Mouse (Mus musculus): ENCODE measurements around the gene Slc9a9.

Slc9a9 gene

DNA sequence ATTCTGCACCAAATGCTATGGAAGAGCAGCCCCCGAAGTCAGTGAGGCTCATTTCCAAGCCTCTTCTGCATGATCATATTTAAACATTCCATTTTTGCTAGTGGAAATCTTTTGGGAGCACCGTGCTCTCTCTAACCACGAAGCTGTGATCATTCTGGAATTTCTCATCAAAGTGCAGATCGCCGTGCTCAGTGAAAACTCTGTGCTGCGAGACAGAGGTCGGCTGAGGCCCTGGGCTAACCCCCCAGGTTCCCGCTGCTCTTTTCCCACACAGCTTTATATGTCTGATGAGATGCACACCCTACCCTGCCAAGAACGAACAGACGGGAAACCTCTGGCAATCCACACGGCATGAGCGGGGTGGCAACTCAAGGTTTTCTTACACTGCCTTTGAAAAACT lies 406.1 kb downstream of the Slc9a9 start:
- in situ Hi-C loops (cut with MboI), result no loop called here

- in situ Hi-C loops (cut with MboI), result no loop called here
These were observed 408.2 kb downstream of the Slc9a9 start for GRCm38 (mm10) chr9:95077938-95078337.

DNA sequence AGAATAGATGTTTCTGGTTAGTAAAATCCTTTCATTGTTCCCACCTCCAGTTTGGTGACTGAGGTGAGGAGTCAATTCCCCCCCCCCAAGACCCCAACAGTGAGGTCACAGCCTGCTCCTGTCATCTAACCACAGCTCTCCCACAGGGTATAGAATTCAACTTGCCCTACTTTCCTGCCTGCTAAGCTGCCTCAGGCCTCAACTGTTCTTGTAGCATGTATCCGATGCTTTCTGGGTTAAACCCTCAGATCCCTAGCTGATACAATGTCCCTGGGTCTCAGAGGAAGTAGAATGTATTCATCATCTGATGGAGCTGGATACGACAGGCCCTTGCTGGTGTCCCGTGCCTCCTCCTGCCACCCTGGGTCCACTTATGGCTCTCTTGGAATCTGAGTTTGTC lies 408.9 kb downstream of the Slc9a9 start:
- in situ Hi-C loops (cut with MboI), result no loop called here

- in situ Hi-C loops (cut with MboI), result no loop called here
These were observed 410.2 kb downstream of the Slc9a9 start for GRCm38 (mm10) chr9:95079951-95080350.

DNA sequence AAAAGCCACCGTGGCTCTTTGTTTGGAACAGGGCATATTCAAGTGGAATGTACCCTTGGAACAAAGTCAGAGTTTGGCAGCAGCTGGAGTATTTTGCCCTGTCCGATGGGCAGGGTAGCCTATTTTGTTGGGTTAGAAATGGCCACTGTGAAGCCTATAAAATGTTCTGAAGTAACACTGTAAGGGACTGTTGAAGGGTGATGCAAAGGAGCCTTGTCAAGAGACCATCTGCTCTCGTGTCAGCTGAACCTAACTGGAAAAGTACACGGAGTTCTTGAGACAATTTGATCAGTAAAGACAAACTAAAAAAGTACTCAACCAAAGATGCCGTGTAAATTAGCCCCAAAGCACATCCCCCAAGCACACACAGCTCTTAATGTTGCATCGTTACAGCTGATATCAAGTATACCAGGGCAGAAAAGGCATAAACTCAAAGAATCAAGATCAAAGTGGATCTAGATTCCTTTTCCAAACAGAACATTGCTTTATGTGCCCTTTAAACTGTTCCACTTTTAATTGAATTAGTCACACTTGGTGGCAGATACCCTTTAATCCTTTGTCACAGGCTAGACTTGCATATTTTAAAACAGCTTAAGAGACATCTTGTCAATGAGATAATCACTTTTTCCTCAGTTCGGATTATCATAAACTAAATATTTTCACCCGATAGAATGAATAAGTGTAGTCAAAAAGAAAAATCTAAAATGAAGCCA lies 416.6 kb downstream of the Slc9a9 start:
- in situ Hi-C loops (cut with MboI), result no loop called here

DNA sequence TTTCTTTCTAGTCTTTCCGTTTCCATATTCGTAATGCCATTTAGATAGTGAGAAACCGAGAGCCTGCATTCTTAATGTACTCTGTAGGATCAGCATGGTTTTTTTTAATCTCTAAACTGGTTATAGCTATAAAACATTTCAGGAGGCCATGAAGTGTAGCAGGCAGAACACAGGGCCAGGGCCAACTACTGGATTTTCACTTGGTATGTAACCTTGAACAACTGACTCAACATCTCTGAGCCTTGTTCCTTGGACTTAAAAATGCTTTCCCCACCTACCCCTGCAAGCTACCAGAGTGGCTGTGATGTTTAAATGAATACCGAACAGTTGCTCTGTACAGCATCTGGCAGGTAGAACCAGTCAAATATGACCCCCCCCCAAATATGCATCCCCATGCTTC lies 418.5 kb downstream of the Slc9a9 start:
- in situ Hi-C loops (cut with MboI), result no loop called here

DNA sequence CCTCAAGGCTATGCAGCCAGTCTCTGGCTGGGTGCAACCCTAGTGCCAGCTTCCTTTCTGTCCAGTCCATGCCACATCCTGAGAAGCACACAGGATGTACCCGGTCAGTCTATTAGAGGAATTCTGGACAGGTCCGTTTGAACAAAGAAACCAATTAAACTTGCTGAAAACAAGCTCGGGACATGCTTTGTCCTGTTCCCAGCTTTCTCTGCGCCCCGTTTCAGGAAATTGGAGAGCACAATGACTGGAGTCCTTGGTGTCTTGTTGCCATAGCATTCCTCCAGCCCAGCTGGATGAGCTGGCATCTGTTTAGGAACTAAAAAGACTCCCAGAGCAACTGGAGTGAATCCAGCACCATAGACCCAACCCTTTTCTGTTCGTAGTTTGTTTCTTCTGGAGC lies 419.3 kb downstream of the Slc9a9 start:
- in situ Hi-C loops (cut with MboI), result no loop called here

DNA sequence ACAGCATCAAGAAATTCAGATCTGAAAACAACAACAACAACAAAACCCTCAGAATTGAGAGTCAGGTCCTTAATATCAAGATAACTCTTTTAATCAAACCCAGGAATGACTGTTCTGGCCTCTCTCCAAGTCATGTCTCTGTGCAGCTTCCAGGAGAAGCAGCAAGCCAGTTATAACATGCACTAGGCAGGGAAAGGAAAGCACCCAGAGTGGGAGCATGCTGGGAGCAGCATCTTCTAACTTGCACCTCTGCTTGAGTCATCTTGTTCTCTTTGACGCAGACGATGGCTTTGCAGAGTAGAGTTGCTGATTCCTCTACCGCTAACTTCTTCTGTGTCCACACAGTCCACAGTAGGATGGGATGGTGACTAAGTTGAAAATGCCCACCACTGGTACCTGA lies 426.8 kb downstream of the Slc9a9 start:
- in situ Hi-C loops (cut with MboI), result no loop called here

DNA sequence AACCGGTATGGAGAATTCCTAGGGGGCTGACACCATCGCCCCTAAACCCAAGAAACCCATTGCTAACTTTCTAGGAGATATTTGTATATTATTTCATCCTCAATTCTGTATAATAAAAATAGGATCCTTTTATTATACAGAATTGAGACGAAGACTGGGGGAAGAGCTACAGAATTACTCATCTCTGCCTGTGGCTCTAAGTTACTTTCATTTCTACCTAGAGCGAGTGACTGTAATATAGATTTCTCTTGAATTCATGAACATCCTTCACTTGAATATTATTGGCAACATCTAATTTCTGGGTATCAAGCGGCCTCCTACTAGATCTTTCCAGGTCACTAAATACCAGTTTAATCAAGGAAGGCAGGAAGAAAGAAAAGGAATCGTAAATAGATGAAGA lies 436.1 kb downstream of the Slc9a9 start:
- in situ Hi-C loops (cut with MboI), result no loop called here

DNA sequence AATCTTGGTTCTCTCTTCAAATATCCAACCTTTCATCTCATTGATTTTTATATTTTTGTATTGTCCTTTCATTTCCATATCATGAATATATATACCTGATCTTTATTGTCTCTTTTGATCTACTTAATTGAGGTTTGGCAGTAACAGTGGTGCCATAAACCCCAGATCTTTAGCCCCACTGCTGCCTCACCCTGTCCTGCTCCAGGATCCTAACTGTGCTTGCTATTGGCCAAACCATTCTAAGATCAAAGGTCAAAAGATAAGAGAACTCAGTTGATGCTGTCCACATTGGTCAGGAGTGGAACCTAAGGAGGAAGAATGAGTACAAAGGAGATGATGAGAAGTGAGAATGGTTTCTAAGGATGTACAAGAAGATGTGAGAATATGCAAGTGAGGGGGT lies 440.1 kb downstream of the Slc9a9 start:
- in situ Hi-C loops (cut with MboI), result no loop called here

- in situ Hi-C loops (cut with MboI), result no loop called here
These were observed 441.1 kb downstream of the Slc9a9 start for GRCm38 (mm10) chr9:95110768-95111167.

DNA sequence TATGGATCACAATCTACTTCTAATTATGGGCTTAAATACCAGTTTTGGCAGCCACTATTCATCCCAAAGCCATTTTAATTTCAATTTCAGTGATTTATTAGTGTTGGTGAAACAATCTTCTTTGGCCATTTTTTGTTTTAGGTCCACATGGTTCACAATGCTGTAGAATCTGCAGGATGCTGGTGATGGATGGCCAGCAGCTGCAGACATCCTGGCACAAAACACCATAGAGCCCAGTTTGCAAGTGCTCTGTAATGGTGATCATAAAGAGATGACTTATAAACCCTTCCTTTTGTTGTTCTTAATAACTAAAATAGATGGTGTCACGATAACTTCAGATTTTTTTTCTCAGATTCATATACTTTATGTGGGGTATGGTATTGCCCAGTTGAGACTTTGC lies 442.0 kb downstream of the Slc9a9 start:
- in situ Hi-C loops (cut with MboI), result no loop called here

- in situ Hi-C loops (cut with MboI), result no loop called here
These were observed 443.7 kb downstream of the Slc9a9 start for GRCm38 (mm10) chr9:95113157-95114135.

DNA sequence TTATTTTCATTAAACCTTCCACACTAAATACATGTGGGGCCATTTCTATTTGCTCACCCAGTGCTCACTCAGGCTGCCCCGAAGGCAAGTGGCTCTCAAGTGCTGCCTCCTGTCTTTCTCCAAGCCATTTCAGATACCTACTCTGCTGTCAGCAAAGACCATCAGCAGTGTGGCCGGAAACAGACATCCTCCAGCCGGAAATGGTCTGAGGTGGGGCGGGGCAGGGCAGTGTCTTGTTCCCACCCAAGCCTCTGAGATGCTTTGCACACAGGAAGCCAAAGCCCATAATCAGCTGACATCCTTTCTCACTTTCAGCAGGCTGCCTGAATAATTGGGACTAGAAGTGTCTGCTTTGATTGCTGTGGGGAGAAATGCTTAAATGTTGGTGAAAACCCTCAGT lies 450.4 kb downstream of the Slc9a9 start:
- in situ Hi-C loops (cut with MboI), result no loop called here

DNA sequence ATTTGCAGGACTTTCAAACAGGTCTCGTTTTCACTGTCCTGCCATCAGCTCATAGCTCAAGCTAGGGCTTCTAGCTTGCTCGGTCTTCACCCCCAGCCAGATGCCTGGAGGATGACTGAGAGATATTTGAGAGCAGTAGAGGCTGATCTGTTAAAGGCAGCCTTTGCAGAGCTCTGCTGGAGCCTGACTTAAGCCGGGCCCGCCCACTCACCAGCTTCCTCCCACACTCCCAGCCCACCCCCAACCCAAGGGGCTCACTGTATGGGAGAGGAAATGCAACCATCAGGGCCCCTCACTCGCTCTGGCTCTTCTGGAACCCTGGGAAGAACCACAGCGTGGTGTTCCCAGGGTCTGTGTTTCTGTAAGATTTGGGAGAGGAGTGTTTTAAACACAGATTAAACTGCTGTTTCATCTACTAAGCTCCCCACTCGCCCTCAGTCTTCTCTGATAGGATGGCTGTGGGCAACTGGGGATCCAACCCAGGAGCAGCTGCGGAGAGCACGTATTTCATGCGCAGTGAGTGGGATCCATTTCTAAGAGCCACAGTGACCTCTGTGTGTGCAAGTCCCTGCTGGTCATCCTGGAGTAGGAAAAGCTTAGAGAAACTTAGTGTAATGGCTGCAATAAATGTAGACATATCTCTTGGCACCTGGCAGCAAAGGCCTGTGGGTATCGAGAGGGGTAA lies 451.6 kb downstream of the Slc9a9 start:
- in situ Hi-C loops (cut with MboI), result no loop called here

GRCm38 (mm10) chr9:95125683-95126082 lies 456.0 kb downstream of the Slc9a9 start:
- in situ Hi-C loops (cut with MboI), result no loop called here

DNA sequence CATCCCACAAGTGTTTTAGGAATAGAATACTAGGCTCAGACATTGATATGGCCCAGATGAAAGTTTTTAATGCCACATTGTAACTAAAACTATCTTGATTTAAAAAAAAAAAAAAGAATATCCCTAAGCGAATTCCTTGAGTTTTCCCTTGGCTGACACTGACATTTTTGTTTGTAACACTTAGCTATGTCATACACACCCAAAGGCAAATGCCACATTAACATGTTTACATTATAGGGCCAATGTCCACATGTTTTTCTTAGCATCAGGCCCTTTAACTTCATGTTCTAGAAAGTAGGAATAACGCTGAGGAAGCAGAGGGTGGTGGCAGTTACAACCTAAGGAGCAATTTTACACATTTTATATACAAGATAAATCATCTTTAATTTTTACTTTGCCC lies 458.1 kb downstream of the Slc9a9 start:
- in situ Hi-C loops (cut with MboI), result no loop called here

DNA sequence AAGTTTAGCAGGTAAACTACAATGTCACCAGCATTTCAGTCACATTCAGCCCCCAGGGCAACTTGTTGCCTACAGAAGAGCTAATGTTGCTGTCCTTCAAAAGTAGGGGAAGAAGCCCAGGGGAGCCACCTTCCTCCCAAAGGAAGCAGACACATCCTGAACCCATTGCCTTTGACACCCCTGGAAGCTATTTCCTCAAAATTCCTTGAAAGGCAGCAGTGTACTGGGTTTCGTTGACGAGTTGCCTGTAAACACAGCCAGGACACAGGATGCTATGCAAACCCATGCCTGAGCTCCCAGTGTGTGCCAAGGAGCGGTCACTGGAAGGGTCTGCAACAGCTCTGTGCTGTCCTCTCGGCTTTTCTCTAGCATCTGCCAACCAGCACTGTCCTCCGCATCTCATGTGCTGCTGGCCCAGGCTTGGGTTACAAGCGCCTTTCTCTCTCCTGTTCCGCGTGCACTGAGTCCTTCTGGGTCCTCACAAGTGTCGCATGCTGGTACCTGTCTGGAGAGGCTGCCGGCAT lies 479.6 kb downstream of the Slc9a9 start:
- in situ Hi-C loops (cut with MboI), result no loop called here

DNA sequence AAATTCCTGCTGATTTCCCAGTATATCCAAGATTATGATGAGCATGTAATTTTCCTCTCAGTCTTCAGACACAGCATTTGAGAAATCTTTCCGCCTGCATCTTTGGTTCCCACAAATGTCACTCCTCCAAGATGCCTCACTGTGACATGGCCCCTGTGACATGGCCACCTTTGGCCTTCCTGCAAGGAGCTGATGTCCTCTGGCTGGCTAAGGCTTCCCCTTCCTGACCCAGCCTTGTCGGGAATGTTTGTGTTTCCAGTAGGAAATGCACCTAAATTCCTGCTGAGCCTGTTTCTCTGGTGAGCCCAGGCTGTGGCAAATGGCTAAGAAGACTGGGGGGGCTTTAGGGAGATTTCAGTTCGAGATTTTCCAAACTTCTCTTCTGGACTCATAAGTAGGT lies 480.4 kb downstream of the Slc9a9 start:
- in situ Hi-C loops (cut with MboI), result no loop called here

DNA sequence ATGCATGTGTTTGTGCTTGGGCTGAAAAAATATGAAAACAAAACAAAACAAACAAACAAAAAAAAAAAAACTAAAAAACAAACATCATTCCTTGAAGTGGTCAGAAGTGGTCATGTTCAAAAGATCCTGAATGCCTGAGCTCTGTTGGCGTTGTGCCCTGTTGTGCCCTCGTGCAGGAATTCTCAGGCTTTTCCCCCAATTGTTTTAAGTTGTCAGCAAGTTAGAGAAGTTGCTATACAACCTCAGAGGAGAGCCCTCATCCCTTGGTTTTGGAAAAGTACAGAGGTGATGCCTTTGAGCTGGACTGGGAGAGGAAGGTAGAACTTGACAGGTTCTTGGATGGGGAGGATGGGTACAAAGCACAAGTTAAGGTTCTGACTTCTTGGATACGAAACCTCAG lies 480.9 kb downstream of the Slc9a9 start:
- in situ Hi-C loops (cut with MboI), result no loop called here

- in situ Hi-C loops (cut with MboI), result no loop called here
These were observed 481.3 kb downstream of the Slc9a9 start for GRCm38 (mm10) chr9:95150998-95151397.

- in situ Hi-C loops (cut with MboI), result no loop called here
These were observed 482.0 kb downstream of the Slc9a9 start for GRCm38 (mm10) chr9:95151746-95152145.

All from mature B cell (primary cell).